Mouse (Mus musculus) kidney, postnatal 25 days (tissue): ENCODE results near the gene Cdh26.

Experiments used
- DNase-seq, 2 experiments: peaks; one replicate each; pipeline ENCODE4 v3.0.0; 2021; ENCODE audit warnings: mixed read lengths in 2 of 2

Gene Cdh26

DNA sequence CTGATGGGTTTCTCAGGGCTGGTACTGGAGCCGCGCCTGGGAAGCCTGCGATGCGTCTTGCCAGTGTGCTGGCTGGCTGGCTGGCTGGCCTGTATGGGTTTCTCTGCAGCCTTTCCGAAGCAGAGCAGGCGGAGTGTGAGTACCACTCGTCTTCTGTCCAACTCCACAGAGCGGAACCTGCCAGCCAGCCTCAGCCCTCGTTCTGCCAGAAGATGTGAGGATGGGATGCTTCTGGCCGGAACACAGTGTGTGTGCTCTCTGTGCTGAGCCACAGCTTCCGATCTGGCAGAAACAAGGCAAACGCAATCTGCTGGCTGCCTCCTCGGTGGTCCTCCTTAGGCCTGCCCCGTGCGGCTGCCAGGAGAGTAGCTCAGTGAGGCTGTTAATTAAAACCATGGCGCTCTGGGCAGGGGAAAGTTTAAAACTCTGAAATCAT lies 83.3 kb downstream of the Cdh26 start:
- no peak for DNase-seq

DNA sequence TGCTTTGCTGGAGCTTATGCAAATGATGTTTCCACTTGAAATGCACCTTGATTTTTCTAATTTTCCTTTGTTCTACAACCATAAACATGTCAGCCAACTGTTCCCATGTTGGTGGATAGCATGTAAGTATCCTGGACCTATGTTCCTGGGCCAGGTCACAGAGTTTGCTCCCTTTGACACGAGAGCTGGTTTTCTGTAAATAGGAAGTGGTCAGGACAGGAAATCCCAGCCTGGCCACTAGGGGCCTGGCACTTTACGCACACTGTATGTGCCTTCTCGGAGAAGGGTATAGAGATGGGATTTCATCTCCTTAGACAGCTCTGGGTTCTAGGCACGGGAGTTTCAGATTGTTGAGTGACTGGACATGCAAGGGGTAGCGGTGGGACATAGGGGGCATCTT lies 86.1 kb downstream of the Cdh26 start:
- DNase-seq = no peak

DNA sequence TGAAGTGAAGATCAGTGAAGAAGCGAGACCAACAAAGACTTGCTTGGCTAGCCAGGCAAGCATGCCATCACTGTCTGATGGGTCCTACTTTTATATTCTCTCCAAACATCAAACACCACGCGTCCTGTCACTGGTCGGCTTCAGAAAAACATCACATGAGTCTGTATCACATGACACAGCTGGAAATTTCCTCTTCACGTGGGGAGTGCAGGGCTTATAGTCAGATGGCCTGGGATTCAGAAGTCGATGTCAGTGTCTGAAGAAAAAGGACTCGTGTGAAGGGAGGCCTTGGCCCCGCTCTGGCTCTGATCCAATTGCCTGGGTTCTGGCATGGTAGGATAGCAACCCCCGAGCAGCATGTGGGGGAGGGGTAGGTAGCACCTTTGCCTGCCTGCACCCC lies 86.6 kb downstream of the Cdh26 start:
- DNase-seq = no peak

DNA sequence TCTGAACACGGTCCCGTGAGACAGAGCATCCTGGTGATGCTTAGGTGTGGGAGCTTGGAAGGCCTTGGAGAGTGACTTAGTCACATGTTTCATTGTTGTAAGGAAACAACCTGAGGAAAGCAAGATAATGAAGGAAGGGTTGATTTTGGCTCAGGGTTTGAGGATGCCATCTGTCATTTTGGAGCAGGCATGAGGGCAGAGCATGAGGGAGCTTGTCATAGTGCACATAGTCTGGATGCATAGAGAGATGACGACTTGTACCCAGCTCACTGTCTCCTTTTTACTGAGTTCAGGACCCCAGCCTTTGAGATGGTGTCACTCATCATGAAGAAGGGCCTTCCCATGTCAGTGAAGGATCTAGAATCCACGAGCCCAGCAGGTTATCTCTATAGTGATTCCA lies 89.0 kb downstream of the Cdh26 start:
- DNase-seq = no peak

DNA sequence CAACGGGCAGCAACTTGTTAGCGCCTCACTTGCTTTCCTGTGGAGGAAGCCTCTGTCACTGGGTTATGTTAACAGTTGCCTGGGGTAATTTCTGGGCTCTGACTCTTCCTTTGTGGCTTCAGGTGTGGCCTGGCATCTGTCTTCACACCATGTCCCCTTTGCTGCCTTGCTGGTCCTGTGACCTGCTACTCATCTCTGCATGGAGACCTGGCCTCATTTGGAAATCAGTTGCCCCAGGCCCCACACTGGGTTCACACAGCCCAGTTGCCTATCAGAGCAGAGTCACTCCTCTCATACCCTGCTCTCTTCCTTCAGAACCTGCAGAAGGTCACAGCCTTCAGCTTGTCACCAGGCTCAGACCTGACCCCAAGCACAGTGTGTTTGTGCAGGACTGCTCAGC lies 89.9 kb downstream of the Cdh26 start:
- no peak for DNase-seq

DNA sequence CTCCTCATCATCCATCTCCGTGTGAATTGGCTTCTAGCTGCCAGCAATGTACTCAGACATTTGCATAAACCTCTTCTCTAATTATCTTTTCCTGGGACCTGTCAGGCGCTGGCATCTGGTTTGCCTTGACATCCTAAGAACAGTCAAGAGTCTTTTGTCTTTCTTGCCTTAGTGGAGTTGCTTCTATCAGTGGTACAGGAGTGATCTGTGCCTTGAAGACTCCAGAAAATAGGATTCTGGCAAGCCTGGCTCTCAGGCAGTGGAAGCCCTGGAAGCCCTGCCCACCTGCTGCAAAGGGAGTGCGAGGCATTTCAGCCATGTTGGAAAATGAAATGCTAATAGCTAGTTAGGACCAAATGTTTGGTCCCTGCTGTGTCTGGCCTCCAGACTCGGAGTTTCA lies 92.0 kb downstream of the Cdh26 start:
- no peak for DNase-seq

DNA sequence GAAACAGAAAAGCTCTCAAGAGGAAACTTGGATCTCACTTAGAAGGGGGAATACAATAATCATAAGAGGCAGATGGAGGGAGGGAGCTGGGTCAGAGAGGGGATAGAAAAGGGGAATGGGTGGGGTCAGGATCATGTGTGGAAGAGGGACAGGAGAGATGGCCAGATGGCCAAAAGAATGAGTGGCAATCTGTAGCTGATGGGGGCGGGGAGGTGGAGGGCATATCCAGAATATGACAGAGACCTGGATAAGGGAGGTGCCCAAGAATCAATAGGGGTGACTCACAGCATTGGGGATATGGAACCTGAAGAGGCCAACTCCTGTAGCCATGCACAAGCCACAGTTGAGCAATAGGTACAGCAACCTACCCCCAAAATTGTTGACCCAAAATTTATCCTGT lies 92.5 kb downstream of the Cdh26 start:
- DNase-seq = no peak

DNA sequence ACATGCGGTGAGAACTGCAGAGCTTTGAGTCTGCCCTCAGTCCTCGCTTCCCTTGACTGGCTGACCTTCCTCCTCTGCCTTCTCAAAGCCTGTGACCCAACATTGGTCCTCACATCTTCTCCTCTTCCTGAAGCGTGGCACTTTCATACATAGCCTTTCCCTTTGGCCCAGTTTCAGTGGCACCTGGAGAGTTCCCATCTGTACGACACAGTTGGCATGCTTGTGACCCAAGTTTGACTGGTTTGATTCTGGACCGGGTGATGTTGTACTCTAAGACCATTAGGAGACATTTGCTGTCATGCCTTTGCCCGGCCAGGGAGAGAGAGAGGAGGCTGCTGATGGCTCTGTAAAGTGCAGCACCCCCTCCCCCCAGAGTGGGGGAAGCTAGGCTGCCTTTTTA lies 96.4 kb downstream of the Cdh26 start:
- DNase-seq = no peak

DNA sequence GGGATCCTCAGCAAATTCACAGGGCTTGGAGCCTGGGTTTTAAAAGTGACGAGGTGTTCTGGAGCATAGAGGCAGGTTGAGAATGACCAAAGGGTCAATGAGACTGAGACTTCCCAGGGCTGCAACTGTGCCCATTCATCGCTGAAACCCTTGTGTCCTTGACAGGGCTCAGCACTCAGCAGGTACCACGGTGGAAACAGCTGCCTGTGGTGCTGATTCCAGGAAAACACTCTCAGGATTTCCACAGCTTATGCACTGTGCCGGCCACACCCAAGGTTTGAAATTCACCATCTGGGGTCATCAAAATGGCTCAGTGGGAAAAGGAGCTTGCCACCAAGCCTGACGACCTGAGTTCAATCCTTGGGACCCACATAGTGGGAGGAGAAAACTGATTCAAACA lies 100.9 kb downstream of the Cdh26 start:
- no peak for DNase-seq

DNA sequence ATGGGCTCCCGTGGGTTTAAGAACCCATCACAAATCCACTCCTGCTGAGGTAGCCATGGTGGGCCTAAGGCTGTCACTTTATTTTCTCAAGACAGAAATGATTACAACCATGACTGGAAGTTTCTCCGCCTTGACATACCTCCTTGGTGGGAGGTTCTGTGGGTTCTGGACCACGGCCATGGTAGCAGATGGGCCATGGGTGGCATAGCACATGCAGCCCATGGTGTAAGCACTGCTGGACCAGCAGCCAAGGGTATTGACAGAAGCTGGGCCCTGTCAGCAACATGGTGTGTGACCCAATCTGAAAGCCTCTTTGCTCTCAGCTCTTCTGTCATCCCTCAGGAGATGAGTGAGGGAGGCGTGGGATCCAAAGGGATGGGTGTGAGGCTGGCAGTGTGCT lies 106.2 kb downstream of the Cdh26 start:
- no peak for DNase-seq
